Mouse (Mus musculus) CH12.LX (cell line): Measurements from ENCODE around the gene Col4a2. TPM values are rescaled to one million over a fixed set of nuclear protein-coding genes. Genes with fewer than 3 reads are reported as not detected.

ENCODE experiments used
- DNase-seq: peaks from one replicate; pipeline ENCODE4 v3.0.0-alpha.2; 2013; ENCODE audit errors: extremely low read depth
- H3K27ac ChIP-seq: 2 replicates; pipeline ENCODE4 v1.5.1; 2012; ENCODE audit warnings: low read depth, mild to moderate bottlenecking, control low read depth, moderate library complexity; ENCODE audit not compliant: insufficient read depth
- H3K27me3 ChIP-seq: replicated peaks from 2 replicates; pipeline ENCODE3; 2012; ENCODE audit warnings: inconsistent platforms
- H3K36me3 ChIP-seq, 2 experiments: replicated peaks in 1 of 2; 2 replicates each; pipeline versions ENCODE3 to v1.6.1; 2012; ENCODE audit warnings: inconsistent platforms in 1 of 2, low read length in 1 of 2, mild to moderate bottlenecking in 1 of 2, mixed read lengths in 1 of 2, moderate library complexity in 1 of 2; ENCODE audit not compliant: control insufficient read depth in 1 of 2, insufficient read depth in 1 of 2
- H3K4me1 ChIP-seq, 2 experiments: 2 replicates each; pipeline ENCODE4 v1.6.1; 2012; ENCODE audit warnings: inconsistent platforms in 1 of 2, moderate library complexity in 1 of 2; ENCODE audit not compliant: insufficient read depth in 2 of 2, control insufficient read depth in 1 of 2
- H3K4me2 ChIP-seq: 2 replicates; pipeline ENCODE4 v1.6.1; 2012; ENCODE audit warnings: low read depth, mild to moderate bottlenecking, control low read depth; ENCODE audit not compliant: poor library complexity, insufficient read depth, severe bottlenecking
- H3K4me3 ChIP-seq, 3 experiments: fragments of 150-350 bp in 1 of 3; sonication (generic) in 1 of 3; replicated peaks in 1 of 3; 2 replicates each; pipeline versions ENCODE3 to v1.5.1; 2011 to 2012; ENCODE audit warnings: low read depth in 2 of 3, low read length in 2 of 3, mild to moderate bottlenecking in 2 of 3, moderate library complexity in 2 of 3, control low read depth in 1 of 3, improper control_type of control experiment in 1 of 3, inconsistent platforms in 1 of 3, mixed read lengths in 1 of 3; ENCODE audit not compliant: poor library complexity in 1 of 3
- H3K79me2 ChIP-seq: replicated peaks from 2 replicates; pipeline ENCODE4 v1.6.1; 2012; ENCODE audit warnings: mild to moderate bottlenecking, moderate library complexity; ENCODE audit not compliant: control insufficient read depth, poor library complexity, insufficient read depth, severe bottlenecking; ENCODE audit errors: extremely low read depth
- H3K9ac ChIP-seq: 2 replicates; pipeline ENCODE4 v1.6.1; 2012; ENCODE audit warnings: low read depth, mild to moderate bottlenecking, control low read depth, moderate library complexity; ENCODE audit not compliant: insufficient read depth
- H3K9me3 ChIP-seq: replicated peaks from 2 replicates; pipeline ENCODE3; 2012; ENCODE audit warnings: low read length, inconsistent platforms, mixed read lengths
- BHLHE40 ChIP-seq: IDR thresholded peaks from 2 replicates; pipeline ENCODE4 v1.6.1; 2011; ENCODE audit warnings: mild to moderate bottlenecking, low read depth, low read length, improper control_type of control experiment
- CTCF ChIP-seq, 2 experiments: IDR thresholded peaks in 1 of 2; conservative IDR thresholded peaks in 1 of 2; 2 replicates each; pipeline ENCODE4 v1.5.1; 2011 to 2012; ENCODE audit warnings: low read depth in 2 of 2, low read length in 2 of 2, improper control_type of control experiment in 1 of 2, inconsistent platforms in 1 of 2, mild to moderate bottlenecking in 1 of 2, moderate library complexity in 1 of 2
- EP300 ChIP-seq: IDR thresholded peaks from 2 replicates; pipeline ENCODE4 v1.6.1; 2011; ENCODE audit warnings: low read length, improper control_type of control experiment
- ETS1 ChIP-seq: conservative IDR thresholded peaks from 2 replicates; pipeline ENCODE4 v1.6.1; 2012; ENCODE audit warnings: low read depth, mild to moderate bottlenecking, inconsistent platforms, low read length, improper control_type of control experiment, moderate library complexity
- GABPA ChIP-seq: IDR thresholded peaks from 2 replicates; pipeline ENCODE4 v1.6.1; 2012; ENCODE audit warnings: low read depth, low read length, improper control_type of control experiment, inconsistent platforms; ENCODE audit not compliant: insufficient replicate concordance
- HCFC1 ChIP-seq: IDR thresholded peaks from 2 replicates; pipeline ENCODE4 v1.6.1; 2012; ENCODE audit warnings: low read depth, mild to moderate bottlenecking, inconsistent platforms, low read length, improper control_type of control experiment
- IRF4 ChIP-seq: IDR thresholded peaks from 2 replicates; pipeline ENCODE4 v1.6.1; 2014; ENCODE audit warnings: low read depth, mild to moderate bottlenecking, inconsistent platforms, low read length, improper control_type of control experiment
- JUN ChIP-seq: IDR thresholded peaks from 2 replicates; pipeline ENCODE4 v1.6.1; 2011; ENCODE audit warnings: low read depth, mild to moderate bottlenecking, low read length, improper control_type of control experiment, moderate library complexity; ENCODE audit not compliant: insufficient read depth
- KAT2A ChIP-seq: IDR thresholded peaks from 2 replicates; pipeline ENCODE4 v1.6.1; 2012; ENCODE audit warnings: low read length, improper control_type of control experiment, inconsistent platforms; ENCODE audit not compliant: insufficient replicate concordance
- MAFK ChIP-seq: IDR thresholded peaks from 2 replicates; pipeline ENCODE4 v1.6.1; 2011; ENCODE audit warnings: low read length, improper control_type of control experiment; ENCODE audit not compliant: insufficient replicate concordance
- MAX ChIP-seq: IDR thresholded peaks from 2 replicates; pipeline ENCODE4 v1.6.1; 2011; ENCODE audit warnings: low read length, improper control_type of control experiment
- MAZ ChIP-seq: IDR thresholded peaks from 2 replicates; pipeline ENCODE4 v1.6.1; 2012; ENCODE audit warnings: low read depth, mild to moderate bottlenecking, inconsistent platforms, low read length, improper control_type of control experiment, moderate library complexity
- MEF2A ChIP-seq: IDR thresholded peaks from 2 replicates; pipeline ENCODE4 v1.6.1; 2014; ENCODE audit warnings: low read depth, mild to moderate bottlenecking, inconsistent platforms, low read length, improper control_type of control experiment, borderline replicate concordance
- MXI1 ChIP-seq: IDR thresholded peaks from 2 replicates; pipeline ENCODE4 v1.6.1; 2011; ENCODE audit warnings: mild to moderate bottlenecking, low read depth, low read length, improper control_type of control experiment
- MYC ChIP-seq: IDR thresholded peaks from 2 replicates; pipeline ENCODE4 v1.6.1; 2011; ENCODE audit warnings: low read depth, mild to moderate bottlenecking, improper control_type of control experiment, low read length
- NELFE ChIP-seq: IDR thresholded peaks from 2 replicates; pipeline ENCODE4 v1.6.1; 2011; ENCODE audit warnings: low read depth, low read length, improper control_type of control experiment
- NRF1 ChIP-seq: IDR thresholded peaks from 2 replicates; pipeline ENCODE4 v1.6.1; 2014; ENCODE audit warnings: low read depth, mild to moderate bottlenecking, inconsistent platforms, low read length, improper control_type of control experiment, moderate library complexity
- PAX5 ChIP-seq: IDR thresholded peaks from 2 replicates; pipeline ENCODE4 v1.6.1; 2012; ENCODE audit warnings: low read length, inconsistent platforms, mixed read lengths
- POLR2A ChIP-seq: IDR thresholded peaks from 2 replicates; pipeline ENCODE4 v1.6.1; 2011; ENCODE audit warnings: low read depth, mild to moderate bottlenecking, improper control_type of control experiment, low read length
- POLR2AphosphoS2 ChIP-seq: IDR thresholded peaks from 2 replicates; pipeline ENCODE4 v1.6.1; 2011; ENCODE audit warnings: low read depth, low read length, improper control_type of control experiment
- RAD21 ChIP-seq: IDR thresholded peaks from 2 replicates; pipeline ENCODE4 v1.6.1; 2011; ENCODE audit warnings: low read depth, mild to moderate bottlenecking, low read length, improper control_type of control experiment, moderate library complexity
- RCOR1 ChIP-seq: conservative IDR thresholded peaks from 2 replicates; pipeline ENCODE4 v1.6.1; 2012; ENCODE audit warnings: low read depth, mild to moderate bottlenecking, inconsistent platforms, low read length, improper control_type of control experiment
- SIN3A ChIP-seq: IDR thresholded peaks from 2 replicates; pipeline ENCODE4 v1.6.1; 2012; ENCODE audit warnings: low read length, improper control_type of control experiment, inconsistent platforms
- SMC3 ChIP-seq: IDR thresholded peaks from 2 replicates; pipeline ENCODE4 v1.6.1; 2011; ENCODE audit warnings: low read depth, low read length, improper control_type of control experiment
- TBP ChIP-seq: conservative IDR thresholded peaks from 2 replicates; pipeline ENCODE4 v1.6.1; 2011; ENCODE audit warnings: low read depth, low read length, improper control_type of control experiment
- TCF12 ChIP-seq: IDR thresholded peaks from 2 replicates; pipeline ENCODE4 v1.6.1; 2014; ENCODE audit warnings: low read depth, mild to moderate bottlenecking, inconsistent platforms, low read length, improper control_type of control experiment
- UBTF ChIP-seq: IDR thresholded peaks from 2 replicates; pipeline ENCODE4 v1.6.1; 2012; ENCODE audit warnings: low read depth, mild to moderate bottlenecking, inconsistent platforms, low read length, improper control_type of control experiment, moderate library complexity
- USF2 ChIP-seq: conservative IDR thresholded peaks from 2 replicates; pipeline ENCODE4 v1.6.1; 2011; ENCODE audit warnings: low read depth, low read length, improper control_type of control experiment
- ZC3H11A ChIP-seq: IDR thresholded peaks from 2 replicates; pipeline ENCODE4 v1.6.1; 2012; ENCODE audit warnings: low read depth, mild to moderate bottlenecking, inconsistent platforms, low read length, improper control_type of control experiment
- ZKSCAN1 ChIP-seq: IDR thresholded peaks from 2 replicates; pipeline ENCODE4 v1.6.1; 2012; ENCODE audit warnings: low read depth, inconsistent platforms, low read length, improper control_type of control experiment, borderline replicate concordance
- ZMIZ1 ChIP-seq: IDR thresholded peaks from 2 replicates; pipeline ENCODE4 v1.6.1; 2012; ENCODE audit warnings: low read depth, mild to moderate bottlenecking, inconsistent platforms, low read length, improper control_type of control experiment
- ZNF384 ChIP-seq: IDR thresholded peaks from 2 replicates; pipeline ENCODE4 v1.6.1; 2012; ENCODE audit warnings: low read depth, low read length, improper control_type of control experiment, inconsistent platforms
- dilution Hi-C: fragments of 300-500 bp; cut with MboI; formaldehyde crosslinking; loops from 2 replicates; pipeline ENCODE4 v1.14.3; 2020; ENCODE audit warnings: low sequenced_read_pairs; ENCODE audit not compliant: extremely low pct_unique_long_range_greater_than_20kb, extremely low pct_ligation_motif_present
- in situ Hi-C: fragments of 300-500 bp; cut with MboI; formaldehyde crosslinking; loops from 3 replicates; pipeline ENCODE4 v1.14.3; 2019; ENCODE audit warnings: low sequenced_read_pairs, low pct_ligation_motif_present, low pct_unique_long_range_greater_than_20kb, mixed read lengths
- polyA plus RNA-seq: library from polyadenylated mRNA; unstranded; fragments of >175 nt; gene quantifications from 2 replicates; pipeline ENCODE4 v1.2.1, GENCODE M21; 2012; ENCODE audit warnings: low read depth; ENCODE audit not compliant: insufficient read length
- total RNA-seq, 2 experiments: library from RNA; depleted of rRNA; stranded (reverse); fragments of 300-350 nt in 1 of 2; fragments of >200 nt in 1 of 2; gene quantifications; 2 replicates each; pipeline ENCODE4 v1.2.3; 2012 to 2014

Gene Col4a2
- total and polyA plus RNA-seq, 3 experiments, result 0.04 to 0.07 TPM; not detected in 1

DNA sequence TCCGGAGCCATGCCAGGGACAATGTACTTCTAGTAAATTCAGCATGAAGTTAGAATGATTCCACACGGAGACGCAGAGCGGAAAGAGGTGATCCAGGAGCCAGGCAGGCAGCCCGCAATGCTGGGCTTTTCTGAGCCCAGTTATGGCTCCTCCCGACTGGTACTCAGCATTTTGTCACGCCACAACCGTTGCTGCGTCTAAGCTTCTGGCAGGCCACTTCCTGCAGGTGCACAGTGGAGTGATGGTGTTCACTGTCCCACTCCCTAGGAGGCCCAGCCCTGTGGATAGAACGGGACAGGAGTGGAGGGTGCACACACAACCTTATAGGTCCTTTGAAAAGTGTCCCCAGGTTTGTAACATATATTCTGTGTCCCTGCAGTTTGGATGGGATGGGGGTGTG, 83.0 kb downstream of the Col4a2 start:
- H3K79me2 ChIP-seq, result no peaks in the 10 kb centered on the region
- in situ Hi-C loops (loop anchor here (5.0 kb wide), 1 partner anchor 143 kb away; no protein-coding TSS in a partner anchor), dilution Hi-C loops (no loop called here)
- peaks cover 12% of the 10 kb centered on the region for H3K9me3 ChIP-seq
- H3K4me1 ChIP-seq, result peaks cover 3 to 21% of the 10 kb centered on the region in 2 experiments
- H3K36me3 ChIP-seq, result no peaks in the 10 kb centered on the region
- DNase-seq, result no peak
- H3K4me3 ChIP-seq, result no peak overlapping the region
- peaks cover 57% of the 10 kb centered on the region for H3K27me3 ChIP-seq
- no peak overlapping the region for H3K9ac ChIP-seq
- H3K4me2 ChIP-seq, result no peak overlapping the region
- TF ChIP-seq ETS1 (no peak), HCFC1 (no peak), SIN3A (no peak), MAFK (no peak), ZKSCAN1 (no peak), PAX5 (no peak), BHLHE40 (no peak), POLR2AphosphoS2 (no peak), MYC (no peak), UBTF (no peak), MAZ (no peak), MXI1 (no peak), TCF12 (no peak), ZC3H11A (no peak), MEF2A (no peak), JUN (no peak), IRF4 (no peak), NRF1 (no peak), TBP (no peak), ZNF384 (no peak)
- H3K27ac ChIP-seq, result no peak overlapping the region

DNA sequence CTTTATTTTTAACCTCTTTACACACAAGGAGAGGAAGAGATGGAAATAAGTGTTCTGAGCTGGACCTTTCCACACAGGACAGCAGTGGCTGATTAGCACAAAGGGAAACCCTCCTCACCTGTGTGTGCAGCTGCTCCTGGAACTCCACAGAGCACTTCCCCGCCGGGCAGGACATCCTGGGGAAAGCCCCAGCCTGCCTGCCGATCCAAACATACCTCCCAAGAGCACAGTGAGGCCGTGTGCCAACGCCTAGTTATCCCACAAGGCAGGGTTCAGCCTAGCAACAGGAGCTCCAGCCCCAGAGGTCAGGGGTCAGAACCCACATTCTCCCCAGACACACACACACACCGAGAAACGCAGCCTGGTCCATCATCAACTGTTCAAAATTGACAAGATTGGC, 83.5 kb downstream of the Col4a2 start:
- dilution Hi-C loops, result no loop called here
- Histone ChIP-seq H3K9ac (no peak overlapping the region), H3K27me3 (peaks cover 62% of the 10 kb centered on the region), H3K79me2 (no peaks in the 10 kb centered on the region), H3K9me3 (peaks cover 12% of the 10 kb centered on the region), H3K36me3 (no peaks in the 10 kb centered on the region), H3K27ac (no peak overlapping the region)
- no peak for DNase-seq
- no peak for TF ChIP-seq USF2
- TF ChIP-seq POLR2A, result no peak
- no peak for TF ChIP-seq CTCF (conservative IDR thresholded peaks at IDR 0.05 in 1 of 2, IDR thresholded peaks at IDR 0.05 in 1 of 2; ENCODE audit: low read depth in 2 of 2, low read length in 2 of 2)
- no peak for TF ChIP-seq EP300
- TF ChIP-seq IRF4, result no peak
- TF ChIP-seq MAZ, result no peak
- TF ChIP-seq ZC3H11A, result no peak
- TF ChIP-seq GABPA, result no peak
- TF ChIP-seq KAT2A, result no peak
- TF ChIP-seq JUN, result no peak
- no peak for TF ChIP-seq NELFE
- TF ChIP-seq RAD21, result no peak
- no peak for TF ChIP-seq HCFC1
- no peak for TF ChIP-seq MYC
- no peak for TF ChIP-seq SMC3
- TF ChIP-seq ZMIZ1, result no peak
- no peak for TF ChIP-seq MAX
- no peak for TF ChIP-seq RCOR1
- no peak for TF ChIP-seq TCF12
- TF ChIP-seq, all 38 proteins: peak for 0
- H3K4me1 ChIP-seq, result peaks cover 3 to 21% of the 10 kb centered on the region in 2 experiments
- H3K4me3 ChIP-seq, result no peak overlapping the region
- in situ Hi-C loops, result loop anchor here (5.0 kb wide), 1 partner anchor 144 kb away; no protein-coding TSS in a partner anchor
- no peak overlapping the region for H3K4me2 ChIP-seq
